Mouse (Mus musculus): ENCODE results near the gene Mark3.

Mark3 gene

GRCm38 (mm10) chr12:111675797-111676580 is 101.7 kb downstream of the Mark3 start:
- no peak for DNase-seq (ENCODE audit: low spot score)

- no peak for DNase-seq (ENCODE audit: low spot score)
Measured at GRCm38 (mm10) chr12:111677421-111677820, 103.1 kb downstream of the Mark3 start.

DNA sequence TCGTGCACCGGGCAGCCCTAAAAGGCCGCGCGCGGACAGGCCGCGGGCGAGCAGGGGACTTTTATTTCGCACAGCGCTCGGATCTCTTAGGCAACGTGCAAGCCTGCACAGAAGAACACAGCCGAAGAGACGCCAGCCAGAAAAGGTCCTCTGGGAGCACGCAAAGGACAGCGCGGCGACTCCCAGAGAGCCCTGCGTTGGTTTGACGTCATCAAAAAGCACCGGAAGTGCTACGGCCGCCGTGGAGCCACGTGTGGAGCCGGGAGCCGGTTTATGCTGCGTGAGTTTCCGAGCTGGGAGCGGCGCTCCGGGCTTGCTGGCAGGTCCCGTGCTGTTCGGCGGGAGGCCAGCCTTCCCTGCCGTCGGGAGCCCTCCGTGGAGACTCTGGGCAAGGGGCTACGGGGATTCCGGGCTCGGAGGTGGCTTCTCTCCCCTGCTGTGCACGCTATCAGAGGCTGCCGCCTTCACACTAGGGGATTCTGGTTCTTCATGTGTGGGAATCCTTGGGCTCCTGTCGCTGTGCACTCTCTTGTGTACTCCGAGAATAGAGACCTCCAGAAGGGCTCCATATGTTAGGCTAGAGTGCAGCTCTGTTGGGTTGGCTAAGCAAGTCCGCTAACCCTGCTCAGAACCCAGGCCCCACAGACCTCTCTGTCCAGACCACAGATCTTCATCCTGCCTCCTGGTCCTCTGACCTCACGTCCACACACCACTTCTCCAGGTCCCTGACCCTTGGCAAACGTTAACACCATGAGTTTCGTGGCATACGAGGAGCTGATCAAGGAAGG is 103.8 kb downstream of the Mark3 start, which contains the start of gene Trmt61a:
TSS of gene Trmt61a (plus strand) at position 224 of the 788 bp plus-strand sequence.
- peak; percentile 97 for DNase-seq (ENCODE audit: low spot score)

GRCm38 (mm10) chr12:111678670-111678933 is 104.3 kb downstream of the Mark3 start:
- DNase-seq (ENCODE audit: low spot score), result no peak

- DNase-seq (ENCODE audit: low spot score), result no peak
Measured at GRCm38 (mm10) chr12:111678997-111679396, 104.7 kb downstream of the Mark3 start.

DNA sequence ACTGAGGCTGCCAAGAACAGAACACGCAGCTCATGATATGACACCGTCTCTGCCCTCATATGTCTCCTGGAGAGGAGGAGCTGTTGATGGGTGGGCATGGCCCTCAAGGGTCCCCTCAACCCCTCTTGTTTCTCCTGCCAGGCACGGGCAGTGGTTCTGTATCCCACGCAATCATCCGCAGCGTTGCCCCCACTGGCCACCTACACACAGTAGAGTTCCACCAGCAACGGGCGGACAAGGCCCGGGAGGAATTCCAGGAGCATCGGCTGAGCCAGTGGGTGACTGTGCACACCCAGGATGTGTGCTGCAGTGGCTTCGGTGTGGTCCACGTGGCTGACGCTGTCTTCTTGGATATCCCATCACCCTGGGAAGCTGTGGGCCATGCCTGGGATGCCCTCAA is 106.3 kb downstream of the Mark3 start:
- no peak for DNase-seq (ENCODE audit: low spot score)

GRCm38 (mm10) chr12:111681305-111681704 is 107.0 kb downstream of the Mark3 start:
- no peak for DNase-seq (ENCODE audit: low spot score)

DNA sequence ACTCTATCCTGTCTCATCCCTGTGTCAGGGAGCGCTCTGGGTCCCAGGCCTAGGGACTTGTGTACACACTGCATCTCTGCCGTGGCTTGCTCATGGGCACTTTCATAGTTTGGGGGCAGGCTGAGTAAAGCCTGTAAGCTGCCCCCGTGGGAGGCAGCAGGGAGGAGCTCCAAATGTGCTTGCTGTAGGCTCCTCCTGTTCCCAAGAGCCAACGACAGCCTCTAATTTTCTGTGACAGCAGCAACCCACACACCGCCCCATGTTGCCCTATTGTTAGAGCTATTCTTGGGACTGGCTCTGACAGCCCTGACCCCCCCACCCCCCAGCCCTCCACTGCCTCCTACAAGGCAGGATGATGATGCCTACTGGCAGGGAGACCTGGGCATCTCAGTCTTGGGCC is 107.7 kb downstream of the Mark3 start:
- DNase-seq (ENCODE audit: low spot score), result no peak

DNA sequence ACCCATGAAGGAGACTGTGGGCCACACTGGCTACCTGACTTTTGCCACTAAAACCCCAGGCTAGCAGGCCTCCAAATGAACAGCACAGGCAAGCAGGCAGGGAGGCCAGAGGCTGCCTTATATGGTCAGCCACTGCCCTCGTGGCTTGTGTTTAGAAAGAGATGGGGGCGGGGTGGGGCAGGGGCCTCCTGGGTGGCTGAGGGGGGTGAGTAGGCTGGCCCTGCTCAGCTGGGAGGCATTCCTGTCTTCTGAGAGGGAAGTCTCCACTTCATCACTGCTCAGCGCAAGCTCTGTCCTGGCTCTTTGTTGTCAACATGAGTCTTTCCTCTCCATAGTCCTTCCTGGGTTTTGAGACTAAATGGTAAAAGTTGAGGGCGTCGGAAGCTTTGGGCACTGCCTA is 108.5 kb downstream of the Mark3 start:
- no peak for DNase-seq (ENCODE audit: low spot score)

GRCm38 (mm10) chr12:111686390-111686789 is 112.1 kb downstream of the Mark3 start:
- no peak for DNase-seq (ENCODE audit: low spot score)

- DNase-seq (ENCODE audit: low spot score), result no peak
Measured at GRCm38 (mm10) chr12:111687350-111688068, 113.2 kb downstream of the Mark3 start.

DNA sequence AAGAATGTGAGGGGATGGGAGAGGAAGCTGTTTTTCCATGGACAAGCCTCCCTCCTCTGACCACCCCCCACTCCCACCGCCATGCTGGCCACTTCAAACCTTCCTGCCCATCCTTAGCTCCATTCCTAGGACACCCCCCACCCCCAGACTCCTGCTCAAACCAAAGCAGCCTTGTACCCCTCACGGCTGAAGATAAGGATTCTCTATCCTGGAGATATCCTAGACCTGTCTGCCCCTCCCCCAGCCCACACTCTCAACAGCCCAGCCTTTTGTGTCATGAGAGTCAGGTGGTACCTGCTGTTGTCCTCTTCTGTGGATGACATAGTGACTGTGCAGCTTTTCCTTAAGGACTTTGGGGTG is 113.7 kb downstream of the Mark3 start:
- no peak for DNase-seq (ENCODE audit: low spot score)

DNA sequence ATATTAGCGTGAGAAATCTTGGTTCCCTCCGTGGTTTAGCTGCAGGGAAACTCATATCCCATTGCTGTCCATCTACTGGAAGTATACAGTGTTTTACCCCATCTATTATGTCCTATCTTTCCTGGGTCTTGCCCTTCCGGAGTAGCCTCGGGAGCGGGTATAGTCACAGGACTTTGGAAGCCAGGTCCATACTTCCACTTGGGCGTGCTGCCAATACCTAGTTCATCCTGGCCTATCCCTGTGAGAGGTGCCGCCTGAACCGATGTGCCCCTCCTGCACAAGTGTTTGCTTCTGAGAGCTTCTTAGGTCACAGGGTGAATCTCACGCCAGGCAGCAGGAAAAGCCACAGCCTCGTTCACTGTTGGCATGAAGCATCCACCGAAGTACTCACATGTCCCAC is 115.1 kb downstream of the Mark3 start:
- DNase-seq (ENCODE audit: low spot score), result no peak

DNA sequence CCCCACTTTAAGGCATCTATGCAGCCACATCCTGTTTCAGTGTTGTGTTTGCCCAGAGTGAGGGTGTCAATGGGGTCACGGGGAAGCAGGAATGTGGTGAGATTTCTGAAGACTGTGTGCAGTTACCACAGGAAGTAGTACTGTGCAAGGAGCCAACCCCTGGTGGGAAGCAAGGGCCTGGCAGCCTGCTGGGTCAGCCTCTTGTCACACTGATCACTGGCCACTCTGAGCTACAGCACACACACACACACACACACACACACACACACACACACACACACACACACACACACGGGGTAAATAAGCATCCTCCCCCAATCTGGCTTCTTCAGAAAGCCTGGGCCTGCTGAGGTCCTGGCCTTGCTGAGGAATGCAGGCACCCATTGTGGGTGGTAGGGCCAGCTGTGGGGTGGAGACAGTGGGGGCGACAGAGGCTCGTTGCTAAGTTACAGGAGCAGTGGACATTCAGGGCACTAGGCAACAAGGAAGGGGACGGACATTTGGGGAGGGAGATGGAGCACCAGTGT is 117.1 kb downstream of the Mark3 start:
- DNase-seq (ENCODE audit: low spot score), result peak; percentile 87

GRCm38 (mm10) chr12:111692899-111693298 is 118.6 kb downstream of the Mark3 start:
- DNase-seq (ENCODE audit: low spot score), result no peak

DNA sequence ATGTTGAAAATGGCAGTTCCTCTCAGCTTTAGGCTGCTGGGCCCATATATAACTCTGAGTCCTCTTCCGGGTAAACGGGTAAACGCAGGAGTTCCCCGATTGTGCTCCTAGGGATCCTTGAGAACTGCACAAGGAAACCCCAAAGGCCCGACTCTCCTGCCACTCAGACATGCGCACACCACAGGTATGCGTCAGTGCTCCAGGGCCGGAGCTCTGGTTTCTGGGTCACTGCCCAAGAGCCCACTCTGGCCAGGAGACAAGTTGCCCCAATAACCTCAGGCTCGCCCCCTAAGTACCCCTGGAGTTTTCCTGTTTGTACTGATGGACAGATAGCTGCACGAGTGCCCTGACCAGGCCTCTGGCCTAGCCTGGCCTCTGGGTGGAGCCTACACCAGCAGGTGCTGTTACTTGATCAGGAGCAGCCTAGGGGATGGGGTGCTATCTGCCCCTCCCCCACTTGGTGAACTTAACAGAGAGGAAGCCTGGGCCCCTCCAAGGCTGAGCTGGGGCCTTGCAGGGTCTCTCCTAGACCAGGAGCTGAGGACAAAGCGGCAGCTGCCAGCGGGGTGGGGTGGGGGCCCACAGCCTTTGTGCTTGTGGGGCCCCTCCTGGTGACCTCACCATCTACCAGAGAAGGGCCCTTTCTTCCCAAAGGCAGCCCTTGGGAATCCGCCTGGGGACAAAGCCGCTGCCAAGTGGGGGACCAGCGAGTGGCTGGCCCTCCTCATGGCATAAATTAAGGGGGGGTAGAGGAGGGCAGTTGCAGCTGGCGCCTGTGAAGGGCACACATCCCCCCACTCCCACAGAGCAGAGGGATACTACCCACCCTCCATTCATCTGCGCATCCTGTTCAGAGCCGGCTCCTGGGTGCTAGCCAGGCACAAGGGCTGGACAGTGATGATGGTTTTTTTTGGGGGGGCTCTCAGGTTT is 119.3 kb downstream of the Mark3 start:
- peak; percentile 89 for DNase-seq (ENCODE audit: low spot score)

GRCm38 (mm10) chr12:111694271-111694781 is 120.0 kb downstream of the Mark3 start:
- DNase-seq (ENCODE audit: low spot score), result peak; percentile 73

DNA sequence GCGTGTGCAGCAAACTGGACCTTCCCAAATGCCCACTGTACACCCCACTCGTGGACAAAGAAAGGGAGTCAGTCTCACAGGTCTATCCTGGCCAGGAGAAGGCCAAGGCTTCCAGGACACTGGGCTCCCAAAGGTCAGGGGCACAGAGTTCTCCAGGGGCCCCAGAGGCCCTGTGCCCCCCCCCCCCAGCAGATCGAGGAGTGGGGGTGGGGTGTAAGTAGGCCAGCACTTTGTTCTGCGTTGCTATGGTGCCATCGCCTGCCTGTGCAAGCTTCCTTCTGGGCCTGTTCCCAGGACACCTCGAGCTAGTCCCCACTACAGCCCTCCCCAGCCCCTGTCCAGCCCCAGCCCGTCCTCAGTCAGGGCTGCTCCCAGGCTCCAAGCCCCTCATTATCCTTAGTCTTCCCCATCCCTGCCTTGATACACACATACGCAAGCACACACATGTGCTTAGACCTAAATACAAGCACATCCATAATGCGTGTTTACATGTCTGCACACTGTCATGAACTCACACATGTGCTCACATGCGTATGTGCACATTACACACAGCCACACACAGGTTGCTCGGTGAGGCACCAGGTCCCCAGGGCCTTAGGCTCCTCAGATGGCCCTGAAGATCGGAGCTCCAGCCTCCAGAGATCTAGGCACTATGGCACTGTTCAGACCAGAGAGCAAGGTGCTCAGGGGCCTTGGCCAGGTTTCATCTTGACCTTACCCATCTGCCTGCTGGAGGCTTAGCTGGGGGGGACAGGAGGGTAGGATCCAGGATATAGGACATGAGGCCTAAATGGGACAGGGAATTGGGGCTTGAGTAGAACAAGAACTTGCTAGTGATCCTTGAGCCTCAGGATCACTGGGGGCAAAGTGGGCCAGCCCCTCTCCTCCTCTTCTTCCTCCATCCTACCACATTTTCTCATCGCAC is 120.8 kb downstream of the Mark3 start:
- DNase-seq (ENCODE audit: low spot score), result peak; percentile 75

- DNase-seq (ENCODE audit: low spot score), result peak; percentile 89
Measured at GRCm38 (mm10) chr12:111696239-111696638, 121.9 kb downstream of the Mark3 start.

DNA sequence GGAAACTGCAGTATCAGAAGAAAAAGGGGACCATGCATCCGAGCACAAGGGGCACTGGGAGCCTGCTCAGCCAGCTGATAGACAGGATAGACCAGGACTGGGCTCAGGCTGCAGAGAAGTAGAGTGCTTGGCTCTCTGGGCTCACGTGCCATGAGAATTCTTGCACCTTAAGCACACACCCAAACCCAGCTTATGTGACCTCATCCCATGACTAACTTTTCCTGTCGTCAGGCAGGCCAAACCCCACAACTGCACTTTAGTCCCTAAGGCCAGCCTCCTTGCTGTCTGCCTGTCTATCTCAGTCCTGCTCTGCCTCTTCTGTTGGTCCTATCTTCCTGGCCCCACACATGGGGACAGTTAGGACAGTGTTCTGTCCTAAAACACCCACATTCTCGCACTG is 123.4 kb downstream of the Mark3 start:
- no peak for DNase-seq (ENCODE audit: low spot score)
